Mouse (Mus musculus): ENCODE measurements around the gene Gm9376.

Gm9376 gene

GRCm38 (mm10) chr14:118282272-118282671 is 15.5 kb downstream of the Gm9376 start:
- DNase-seq (ENCODE audit: extremely low spot score, low spot score), result no peak

- no peak for DNase-seq (ENCODE audit: extremely low spot score, low spot score)
Observed at GRCm38 (mm10) chr14:118282917-118283316, 16.2 kb downstream of the Gm9376 start.

- DNase-seq (ENCODE audit: extremely low spot score, low spot score), result no peak
Observed at GRCm38 (mm10) chr14:118286096-118286495, 19.3 kb downstream of the Gm9376 start.

GRCm38 (mm10) chr14:118289133-118289532 is 22.4 kb downstream of the Gm9376 start:
- DNase-seq (ENCODE audit: extremely low spot score, low spot score), result no peak

GRCm38 (mm10) chr14:118290009-118290408 is 23.2 kb downstream of the Gm9376 start:
- DNase-seq (ENCODE audit: extremely low spot score, low spot score), result no peak

GRCm38 (mm10) chr14:118302606-118303005 is 35.8 kb downstream of the Gm9376 start:
- no peak for DNase-seq (ENCODE audit: extremely low spot score, low spot score)

GRCm38 (mm10) chr14:118304560-118304959 is 37.8 kb downstream of the Gm9376 start:
- no peak for DNase-seq (ENCODE audit: extremely low spot score, low spot score)

GRCm38 (mm10) chr14:118305951-118306350 is 39.2 kb downstream of the Gm9376 start:
- no peak for DNase-seq (ENCODE audit: extremely low spot score, low spot score)

- DNase-seq (ENCODE audit: extremely low spot score, low spot score), result no peak
Observed at GRCm38 (mm10) chr14:118307060-118307459, 40.3 kb downstream of the Gm9376 start.

GRCm38 (mm10) chr14:118311703-118312102 is 44.9 kb downstream of the Gm9376 start:
- DNase-seq (ENCODE audit: extremely low spot score, low spot score), result no peak

GRCm38 (mm10) chr14:118312664-118313063 is 45.9 kb downstream of the Gm9376 start:
- DNase-seq (ENCODE audit: extremely low spot score, low spot score), result no peak

- DNase-seq (ENCODE audit: extremely low spot score, low spot score), result no peak
Observed at GRCm38 (mm10) chr14:118313931-118314330, 47.2 kb downstream of the Gm9376 start.

- DNase-seq (ENCODE audit: extremely low spot score, low spot score), result no peak
Observed at GRCm38 (mm10) chr14:118317260-118317659, 50.5 kb downstream of the Gm9376 start.

Data from neural tube, embryonic 10.5 days (tissue).